Mouse (Mus musculus) hindbrain, embryonic 16.5 days (tissue): ENCODE results near the gene Leprot. TPM values are rescaled to one million over a fixed set of nuclear protein-coding genes. Genes with fewer than 3 reads are reported as not detected.

Experiments used
- ATAC-seq: fragments of 200-750 bp; cut with Nextera tagmentation; 2 replicates; pipeline ENCODE4 v1.8.0; 2017; ENCODE audit warnings: moderate TSS enrichment, moderate library complexity
- H3K27ac ChIP-seq: fragments of 300-500 bp; sonication (generic); 2 replicates; pipeline ENCODE4 v1.5.1; 2014; ENCODE audit warnings: low read depth, mild to moderate bottlenecking, control low read depth, low read length, moderate library complexity
- H3K27me3 ChIP-seq: fragments of 300-500 bp; sonication (generic); replicated peaks from 2 replicates; pipeline ENCODE4 v1.6.1; 2014; ENCODE audit warnings: low read length; ENCODE audit not compliant: control insufficient read depth, insufficient read depth
- H3K36me3 ChIP-seq: fragments of 300-500 bp; sonication (generic); 2 replicates; pipeline ENCODE4 v1.6.1; 2014; ENCODE audit warnings: mild to moderate bottlenecking, low read length, moderate library complexity, mixed read lengths; ENCODE audit not compliant: control insufficient read depth, insufficient read depth
- H3K4me1 ChIP-seq: fragments of 300-500 bp; sonication (generic); 2 replicates; pipeline ENCODE4 v1.6.1; 2014; ENCODE audit warnings: low read depth, low read length; ENCODE audit not compliant: control insufficient read depth, insufficient read depth
- H3K4me2 ChIP-seq: fragments of 300-500 bp; sonication (generic); 2 replicates; pipeline ENCODE4 v1.6.1; 2014; ENCODE audit warnings: mild to moderate bottlenecking, low read length, control low read depth, moderate library complexity
- H3K4me3 ChIP-seq: fragments of 300-500 bp; sonication (generic); 2 replicates; pipeline ENCODE4 v1.5.1; 2014; ENCODE audit warnings: mild to moderate bottlenecking, low read length, control low read depth, moderate library complexity
- H3K9ac ChIP-seq: fragments of 300-500 bp; sonication (generic); 2 replicates; pipeline ENCODE4 v1.6.1; 2014; ENCODE audit warnings: low read depth, mild to moderate bottlenecking, control low read depth, low read length, moderate library complexity
- H3K9me3 ChIP-seq: fragments of 300-500 bp; sonication (generic); 2 replicates; pipeline ENCODE4 v1.6.1; 2014; ENCODE audit warnings: mild to moderate bottlenecking, low read length, moderate library complexity; ENCODE audit not compliant: control insufficient read depth
- WGBS: fragments of 180-500 bp; shearing (Covaris S2); extraction: QIAGEN DNeasy Blood & Tissue Kit; methylation state at CpG from one replicate; pipeline ENCODE4 v1.1.7; 2014; 5-methylcytosine and 5-hydroxymethylcytosine counted together
- polyA plus RNA-seq: library from polyadenylated mRNA; unstranded; fragments of >200 nt; fragmentation: Nextera tagmentation; extraction: Ambion mirVana; gene quantifications from 2 replicates; pipeline ENCODE4 v1.2.1, GENCODE M21; 2015

Gene Leprot
- polyA plus RNA-seq, 1 experiment from 2014 or later = 89.6 TPM

DNA sequence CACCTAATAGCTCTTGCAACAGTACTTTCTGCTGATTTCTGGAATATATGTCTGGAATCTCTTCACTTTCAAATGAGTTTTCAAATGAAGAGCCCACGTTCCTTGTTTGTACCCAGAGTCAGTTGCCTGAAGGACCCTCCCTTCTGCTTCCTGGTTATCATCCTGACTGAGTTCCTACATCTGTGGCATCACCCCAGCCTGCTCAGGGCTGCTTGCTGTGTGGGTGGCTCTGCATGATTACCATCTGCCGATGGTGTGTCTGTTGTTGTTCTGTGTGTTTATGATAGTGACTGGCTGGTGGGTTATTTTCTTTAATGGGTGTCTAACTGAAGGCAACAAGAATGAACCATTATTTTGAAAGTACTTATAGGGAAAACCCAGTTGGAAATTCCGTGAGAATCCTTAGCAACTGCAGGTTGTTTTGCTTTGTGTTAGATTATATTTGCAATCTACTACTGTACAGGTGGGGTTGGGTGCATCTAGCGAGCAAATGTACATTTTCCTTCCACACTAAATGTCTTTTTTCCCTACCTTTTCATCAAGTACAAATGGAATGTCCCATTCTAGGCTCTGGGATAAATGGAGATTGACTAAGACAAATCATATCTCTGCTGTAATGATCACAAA, 7.4 kb downstream of the Leprot start:
- 83% methylated on average over 4 of the region's 4 CpGs for WGBS
- Histone ChIP-seq H3K27ac (no peak overlapping the region), H3K4me1 (no peaks in the 10 kb centered on the region), H3K27me3 (no peaks in the 10 kb centered on the region), H3K9me3 (no peaks in the 10 kb centered on the region), H3K9ac (no peak overlapping the region), H3K4me3 (no peak overlapping the region), H3K4me2 (no peak overlapping the region), H3K36me3 (peaks cover 7% of the 10 kb centered on the region)
- ATAC-seq = no peak

GRCm38 (mm10) chr4:101655415-101655790, 7.9 kb downstream of the Leprot start:
- Histone ChIP-seq H3K36me3 (peaks cover 10% of the 10 kb centered on the region), H3K4me3 (no peak overlapping the region), H3K4me1 (no peaks in the 10 kb centered on the region), H3K4me2 (no peak overlapping the region), H3K27ac (no peak overlapping the region), H3K9ac (no peak overlapping the region), H3K27me3 (no peaks in the 10 kb centered on the region), H3K9me3 (no peaks in the 10 kb centered on the region)
- WGBS = 91% methylated on average over 7 of the region's 7 CpGs
- no peak for ATAC-seq

DNA sequence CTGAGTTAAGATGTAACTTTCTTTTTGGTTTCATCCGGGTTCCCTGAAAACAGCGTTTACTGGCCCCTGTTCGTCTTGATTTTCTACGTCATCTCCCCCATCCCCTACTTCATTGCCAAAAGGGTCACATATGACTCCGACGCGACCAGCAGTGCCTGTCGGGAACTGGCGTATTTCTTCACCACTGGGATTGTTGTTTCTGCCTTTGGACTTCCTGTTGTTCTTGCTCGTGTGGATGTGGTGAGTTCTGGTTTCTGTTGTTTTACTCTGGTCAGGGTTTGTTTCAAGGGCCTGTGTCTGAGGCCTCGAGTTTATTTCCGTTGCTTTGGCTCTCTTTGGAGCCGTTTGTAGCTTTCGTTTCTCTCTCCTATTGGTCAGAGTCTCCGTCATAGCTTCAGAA, 8.5 kb downstream of the Leprot start:
- ATAC-seq = no peak
- Histone ChIP-seq H3K4me2 (no peak overlapping the region), H3K27ac (no peak overlapping the region), H3K4me3 (no peak overlapping the region), H3K36me3 (peaks cover 10% of the 10 kb centered on the region), H3K27me3 (no peaks in the 10 kb centered on the region), H3K9me3 (no peaks in the 10 kb centered on the region), H3K9ac (no peak overlapping the region), H3K4me1 (no peaks in the 10 kb centered on the region)
- WGBS = 90% methylated on average over 15 of the region's 15 CpGs

DNA sequence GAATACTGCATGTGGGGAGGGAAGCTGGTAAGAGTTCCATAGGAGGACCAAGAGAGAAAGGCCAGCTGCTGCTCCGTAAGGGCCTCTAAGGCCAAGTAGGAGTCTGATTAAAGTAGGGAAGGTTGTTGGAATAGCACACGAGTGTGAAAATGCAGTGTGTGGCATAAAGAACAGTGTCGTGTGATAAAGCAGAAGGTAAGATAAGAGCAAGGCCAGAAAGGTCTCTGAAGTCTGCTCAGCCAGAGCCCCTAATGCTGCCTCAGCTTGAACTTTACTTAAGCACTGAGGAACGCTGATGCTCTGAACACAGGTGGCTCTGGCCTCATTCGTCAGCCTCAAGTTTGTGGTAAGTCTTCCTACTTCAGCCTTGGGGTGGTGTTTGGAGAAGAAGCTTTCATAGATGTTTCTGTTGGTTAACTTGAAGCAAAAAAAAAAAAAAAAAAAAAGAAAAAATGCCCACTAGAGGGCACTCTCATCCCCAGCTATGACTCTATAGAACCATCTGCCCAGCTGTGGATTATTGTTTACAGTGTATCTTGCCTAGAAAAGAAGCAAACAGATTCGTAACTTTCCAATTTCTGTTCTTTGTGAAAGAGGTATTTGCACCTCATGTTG, 9.5 kb downstream of the Leprot start:
- Histone ChIP-seq H3K4me1 (no peaks in the 10 kb centered on the region), H3K4me3 (no peak overlapping the region), H3K27me3 (no peaks in the 10 kb centered on the region), H3K36me3 (peaks cover 10% of the 10 kb centered on the region), H3K27ac (no peak overlapping the region), H3K9me3 (no peaks in the 10 kb centered on the region), H3K4me2 (no peak overlapping the region), H3K9ac (no peak overlapping the region)
- 62% methylated on average over 6 of the region's 6 CpGs for WGBS
- ATAC-seq = no peak

- H3K9me3 ChIP-seq = 0 out of 2 replicates have a peak, but pooled peaks cover 3% of the 10 kb centered on the region
- H3K9ac ChIP-seq = no peak overlapping the region
- ATAC-seq = no peak
- no peak overlapping the region for H3K4me3 ChIP-seq
- peaks cover 12% of the 10 kb centered on the region for H3K36me3 ChIP-seq
- 74% methylated on average over 9 of the region's 9 CpGs for WGBS
- no peak overlapping the region for H3K4me2 ChIP-seq
- no peaks in the 10 kb centered on the region for H3K4me1 ChIP-seq
- H3K27me3 ChIP-seq = no peaks in the 10 kb centered on the region
- H3K27ac ChIP-seq = no peak overlapping the region
These were observed 16.7 kb downstream of the Leprot start for GRCm38 (mm10) chr4:101664160-101664750.

GRCm38 (mm10) chr4:101664766-101665165, 17.2 kb downstream of the Leprot start:
- Histone ChIP-seq H3K36me3 (peaks cover 7% of the 10 kb centered on the region), H3K9me3 (0 out of 2 replicates have a peak, but pooled peaks cover 3% of the 10 kb centered on the region), H3K4me1 (no peaks in the 10 kb centered on the region), H3K4me3 (no peak overlapping the region), H3K27me3 (no peaks in the 10 kb centered on the region), H3K9ac (no peak overlapping the region), H3K27ac (no peak overlapping the region), H3K4me2 (no peak overlapping the region)
- ATAC-seq = no peak
- WGBS = 96% methylated on average over 4 of the region's 4 CpGs

DNA sequence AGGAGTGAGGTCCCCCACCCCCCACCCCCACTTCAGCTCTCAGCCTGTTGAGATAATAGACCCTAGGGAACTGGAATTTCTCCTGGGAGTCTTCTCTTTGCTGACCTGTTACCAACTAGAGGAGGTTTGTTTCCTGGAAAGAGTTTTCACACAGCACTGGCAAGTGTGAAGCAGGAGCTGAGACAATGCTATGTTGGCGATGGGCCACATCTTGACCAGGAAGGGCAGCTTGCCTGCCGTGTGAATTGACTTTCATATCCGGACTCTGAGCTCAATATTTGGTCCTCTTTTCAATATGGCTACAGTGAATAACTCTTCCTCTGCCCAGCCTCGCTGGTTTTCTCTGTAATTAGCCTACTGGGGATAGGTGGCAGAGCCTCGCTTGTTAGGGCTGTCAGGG, 21.6 kb downstream of the Leprot start:
- H3K4me2 ChIP-seq = no peak overlapping the region
- 54% methylated on average over 5 of the region's 5 CpGs for WGBS
- H3K9me3 ChIP-seq = 0 out of 2 replicates have a peak, but pooled peaks cover 3% of the 10 kb centered on the region
- no peaks in the 10 kb centered on the region for H3K27me3 ChIP-seq
- no peaks in the 10 kb centered on the region for H3K4me1 ChIP-seq
- no peak overlapping the region for H3K27ac ChIP-seq
- no peak for ATAC-seq
- no peak overlapping the region for H3K9ac ChIP-seq
- H3K4me3 ChIP-seq = no peak overlapping the region
- H3K36me3 ChIP-seq = no peaks in the 10 kb centered on the region

DNA sequence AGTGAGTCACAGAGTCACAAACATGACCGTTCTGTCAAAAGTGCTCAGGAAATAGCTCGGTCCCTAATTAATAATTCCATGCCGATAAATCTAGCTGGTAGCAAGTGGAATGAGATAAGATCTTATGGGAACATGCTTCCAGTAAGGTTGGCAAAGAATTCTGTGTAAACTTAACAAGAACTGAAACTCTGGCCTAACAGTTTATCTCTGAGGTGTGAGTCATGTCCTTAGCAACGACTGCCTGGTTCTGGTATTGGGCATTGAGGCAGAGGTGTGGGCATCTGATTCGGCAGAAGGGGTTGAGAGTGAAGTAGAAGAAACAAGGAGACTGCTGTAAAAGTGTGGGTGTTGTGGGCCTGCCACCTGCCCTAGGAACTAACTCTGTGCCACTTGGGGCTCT, 22.3 kb downstream of the Leprot start:
- H3K27me3 ChIP-seq = no peaks in the 10 kb centered on the region
- no peak for ATAC-seq
- 84% methylated on average over 5 of the region's 5 CpGs for WGBS
- H3K36me3 ChIP-seq = no peaks in the 10 kb centered on the region
- H3K9ac ChIP-seq = no peak overlapping the region
- 0 out of 2 replicates have a peak, but pooled peaks cover 3% of the 10 kb centered on the region for H3K9me3 ChIP-seq
- no peak overlapping the region for H3K27ac ChIP-seq
- H3K4me3 ChIP-seq = no peak overlapping the region
- H3K4me1 ChIP-seq = no peaks in the 10 kb centered on the region
- no peak overlapping the region for H3K4me2 ChIP-seq

- no peak for ATAC-seq
- Histone ChIP-seq H3K36me3 (no peaks in the 10 kb centered on the region), H3K27me3 (no peaks in the 10 kb centered on the region), H3K9me3 (no peaks in the 10 kb centered on the region), H3K27ac (no peak overlapping the region), H3K4me3 (no peak overlapping the region), H3K4me1 (no peaks in the 10 kb centered on the region), H3K4me2 (no peak overlapping the region), H3K9ac (no peak overlapping the region)
- 81% methylated on average over 5 of the region's 5 CpGs for WGBS
These were observed 27.3 kb downstream of the Leprot start for GRCm38 (mm10) chr4:101674790-101675189.
